Mouse (Mus musculus): ENCODE results near the gene Trmt112. TPM values are rescaled to one million over a fixed set of nuclear protein-coding genes. Genes with fewer than 3 reads are reported as not detected.
A peak's percentile ranks its signal among the peaks of the same experiment; 100 is the strongest.

The Trmt112 gene
- total RNA-seq, 2 experiments from 2014 or later: 27.8 to 30.3 TPM

DNA sequence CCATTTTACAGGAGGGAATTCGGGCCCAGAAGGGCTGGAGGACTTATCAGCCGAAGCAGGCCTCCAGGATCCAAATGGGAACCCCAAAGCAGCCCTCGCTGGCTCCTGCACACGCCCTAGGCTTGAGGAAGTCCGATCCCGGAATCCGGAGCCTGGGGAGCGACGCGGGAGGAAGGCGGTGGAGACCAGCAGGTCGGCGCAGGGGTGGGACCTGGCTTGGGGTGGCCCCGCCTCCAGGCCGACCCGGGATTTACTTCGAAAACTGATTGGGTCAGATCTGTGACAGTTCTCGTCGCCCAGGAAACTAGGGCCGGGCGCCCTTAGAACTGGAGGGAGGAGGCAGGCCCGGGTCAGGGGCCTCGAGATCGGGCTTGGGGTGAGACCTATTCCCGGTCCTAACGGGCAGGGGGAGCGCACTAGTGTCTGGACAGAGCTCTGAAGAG lies 32.8 kb downstream of the Trmt112 start, which contains the start of gene Gpr137:
Gpr137 (minus strand) TSS at position 232 of the 443 bp plus-strand sequence.
- intact Hi-C loops (cut with DNase I): loop anchor here (1.0 kb wide), 1 partner anchor 8 kb away; no protein-coding TSS in a partner anchor
- DNase-seq: peak; percentile 92 to 94

DNA sequence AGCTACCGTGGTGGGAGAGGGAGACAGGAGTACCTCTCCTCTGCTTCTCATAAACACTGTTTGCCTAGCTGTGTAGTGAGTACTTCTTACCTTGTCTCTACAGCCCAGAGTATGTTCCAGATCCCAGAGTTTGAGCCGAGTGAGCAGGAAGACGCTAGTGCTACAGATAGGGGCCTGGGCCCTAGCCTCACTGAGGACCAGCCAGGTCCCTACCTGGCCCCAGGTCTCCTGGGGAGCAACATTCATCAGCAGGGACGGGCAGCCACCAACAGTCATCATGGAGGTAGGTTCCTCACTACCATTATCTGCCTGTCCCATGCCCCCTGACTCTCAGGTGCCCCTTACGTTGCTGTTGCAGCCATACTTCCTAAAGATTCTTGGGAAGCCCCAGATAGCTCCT lies 33.3 kb downstream of the Trmt112 start:
- no peak for DNase-seq
- intact Hi-C loops (cut with DNase I): loop anchor here (1.0 kb wide), 1 partner anchor 8 kb away; no protein-coding TSS in a partner anchor

DNA sequence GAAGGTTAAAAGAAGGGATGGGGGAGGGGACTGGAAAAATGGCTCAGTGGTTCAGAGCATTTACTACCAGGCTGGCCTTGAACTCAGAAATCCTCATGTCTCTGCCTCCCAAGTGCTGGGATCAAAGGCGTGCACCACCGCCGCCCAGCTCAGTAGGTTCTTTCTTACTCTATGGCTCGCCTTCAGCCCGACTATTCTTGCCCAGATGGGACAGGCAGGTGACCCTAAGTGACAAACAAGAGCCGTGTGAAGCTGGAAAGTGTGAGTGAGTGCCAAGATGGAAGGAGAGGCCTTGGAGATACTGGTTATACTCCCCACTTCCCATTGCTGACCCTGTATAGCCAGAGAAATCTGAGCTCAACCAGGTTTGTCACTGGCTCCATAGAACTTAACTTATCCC lies 34.2 kb downstream of the Trmt112 start:
- no peak for DNase-seq
- intact Hi-C loops (cut with DNase I): loop anchor here (2.0 kb wide), 1 partner anchor 699 kb away; no protein-coding TSS in a partner anchor

DNA sequence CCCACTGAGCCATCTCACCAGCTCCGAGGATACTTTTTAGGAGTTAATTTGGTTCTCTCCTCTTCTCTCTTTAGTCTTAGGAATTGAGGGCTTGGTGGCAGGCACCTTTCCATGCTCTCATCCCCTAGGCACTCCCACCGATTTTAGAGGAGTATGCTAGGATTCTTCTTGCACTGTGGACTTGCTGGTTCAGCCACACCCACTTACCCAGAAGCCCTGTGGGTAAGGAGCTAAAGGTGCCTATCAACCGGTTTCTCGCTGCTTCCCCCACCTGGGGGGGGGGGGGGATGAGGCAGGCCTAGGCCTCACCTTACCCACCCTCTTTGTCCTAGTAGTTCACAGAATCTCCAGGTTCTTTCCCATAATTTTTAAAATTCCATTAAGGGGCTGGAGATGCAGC lies 38.2 kb downstream of the Trmt112 start:
- intact Hi-C loops (cut with DNase I): no loop called here
- no peak for DNase-seq

DNA sequence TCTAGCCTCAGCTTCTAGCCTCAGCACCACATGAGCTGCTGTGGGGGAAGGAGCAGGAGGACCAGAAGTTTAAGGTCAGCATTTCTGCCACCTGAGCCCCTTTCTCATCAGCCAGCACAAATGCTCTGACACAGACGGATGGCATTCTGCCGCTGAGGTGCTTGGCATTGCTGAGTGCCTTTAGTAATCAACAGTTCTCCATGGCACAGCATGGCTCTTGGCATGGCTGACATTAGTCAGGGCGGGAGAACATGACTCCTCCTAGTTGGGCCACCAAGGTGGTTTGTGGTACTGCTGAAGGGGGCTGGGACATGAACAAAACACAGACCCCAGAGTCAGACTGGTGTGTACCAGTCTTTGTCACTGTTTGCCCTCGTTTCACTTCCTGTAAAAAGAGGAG lies 38.7 kb downstream of the Trmt112 start:
- intact Hi-C loops (cut with DNase I): no loop called here

DNA sequence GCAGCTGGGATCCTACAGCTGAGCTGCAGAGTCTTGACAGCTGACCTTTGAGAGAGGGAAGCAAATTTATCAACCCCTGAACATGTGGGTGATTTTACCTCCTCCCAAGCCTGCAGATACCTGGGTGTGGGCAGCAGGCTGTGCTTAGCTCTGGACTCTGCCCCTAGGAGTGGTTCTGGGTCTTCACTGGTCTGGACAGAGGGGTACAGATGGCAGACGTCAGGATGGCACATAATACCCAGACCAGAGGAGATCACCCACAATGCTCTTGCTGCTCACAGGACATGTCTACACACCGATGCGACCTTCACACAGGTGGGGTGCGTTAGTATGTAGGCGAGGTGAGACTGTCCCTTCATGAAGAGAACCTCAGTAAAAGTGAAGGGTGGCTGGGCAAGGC lies 40.0 kb downstream of the Trmt112 start:
- DNase-seq: no peak
- intact Hi-C loops (cut with DNase I): no loop called here

More for the DNA sequence above, 38.7 kb downstream of the Trmt112 start:
- DNase-seq: no peak

DNA sequence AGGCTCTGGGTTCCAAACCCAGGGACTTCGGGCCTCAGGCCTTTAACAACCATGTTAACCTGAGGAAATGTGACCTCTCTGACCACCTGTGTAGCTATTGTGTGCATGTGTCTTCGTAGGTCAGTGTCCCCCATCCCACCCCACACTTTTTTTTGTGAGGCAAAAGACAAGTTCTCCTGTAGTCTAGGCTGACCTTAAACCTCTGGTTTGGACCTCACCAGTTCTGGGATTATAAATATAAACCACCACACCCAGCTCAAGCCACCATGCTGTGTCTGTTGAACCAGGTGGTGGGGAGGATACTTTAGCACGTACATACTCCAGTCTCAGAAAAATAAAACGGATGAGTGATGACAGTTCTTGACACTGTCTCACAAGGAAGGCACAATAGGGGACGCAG lies 40.5 kb downstream of the Trmt112 start:
- no peak for DNase-seq
- intact Hi-C loops (cut with DNase I): loop anchor here (1.0 kb wide), 1 partner anchor 8 kb away; the partner anchor contains the start of gene Gpr137

DNA sequence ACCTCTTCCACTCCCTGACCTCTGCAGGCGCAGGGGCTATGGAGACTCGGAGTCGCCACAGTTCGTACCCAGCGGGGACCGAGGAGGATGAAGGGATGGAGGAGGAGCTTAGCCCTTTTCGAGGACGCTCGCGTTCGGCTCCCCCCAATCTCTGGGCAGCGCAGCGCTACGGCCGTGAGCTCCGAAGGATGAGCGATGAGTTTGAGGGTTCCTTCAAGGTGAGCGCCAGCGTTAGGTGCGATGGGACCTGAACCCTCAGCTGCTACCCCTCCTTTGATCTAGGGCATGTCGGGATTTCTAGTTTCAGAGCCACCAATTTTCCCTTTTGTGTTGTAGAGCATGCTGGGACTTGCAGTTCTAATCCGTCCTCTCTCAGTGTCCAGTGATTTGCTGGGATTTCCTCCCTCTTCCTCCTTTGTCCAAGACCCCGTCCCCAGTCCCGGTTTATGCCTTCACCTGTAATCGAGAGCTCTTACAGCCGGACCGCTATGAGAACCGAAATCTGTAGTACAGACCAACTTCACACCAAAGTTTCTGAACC lies 41.2 kb downstream of the Trmt112 start:
- intact Hi-C loops (cut with DNase I): loop anchor here (1.0 kb wide), 1 partner anchor 8 kb away; the partner anchor contains the start of gene Gpr137

DNA sequence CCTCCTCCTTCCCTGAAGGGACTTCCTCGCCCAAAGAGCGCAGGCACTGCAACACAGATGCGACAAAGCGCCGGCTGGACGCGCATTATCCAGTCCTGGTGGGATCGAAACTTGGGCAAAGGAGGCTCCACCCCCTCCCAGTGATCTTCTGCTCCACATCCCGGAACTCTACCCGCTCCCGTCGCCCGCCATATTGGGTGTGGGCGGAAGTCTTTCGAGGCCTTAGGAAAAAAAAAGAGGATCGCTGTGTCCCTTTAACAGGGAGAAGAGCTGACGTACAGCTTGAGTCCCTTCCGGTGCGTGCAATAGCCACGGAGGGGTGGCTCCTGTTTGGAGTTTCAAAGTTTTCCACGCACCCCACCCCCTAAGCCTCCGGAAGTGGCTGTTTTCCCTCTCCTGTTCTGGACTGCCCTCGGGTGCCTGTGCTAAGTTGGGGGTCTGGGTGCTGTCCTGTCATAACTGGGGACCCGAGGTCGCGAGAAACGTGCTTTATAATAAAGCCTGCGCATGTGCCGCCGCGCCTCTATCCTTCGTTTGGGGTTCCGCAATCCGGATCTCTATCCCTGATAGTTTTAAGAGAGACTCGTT lies 42.0 kb downstream of the Trmt112 start:
- intact Hi-C loops (cut with DNase I): no loop called here
- DNase-seq: peak; percentile 94

More for the DNA sequence above, 41.2 kb downstream of the Trmt112 start:
- peak; percentile 52 to 65 for DNase-seq

DNA sequence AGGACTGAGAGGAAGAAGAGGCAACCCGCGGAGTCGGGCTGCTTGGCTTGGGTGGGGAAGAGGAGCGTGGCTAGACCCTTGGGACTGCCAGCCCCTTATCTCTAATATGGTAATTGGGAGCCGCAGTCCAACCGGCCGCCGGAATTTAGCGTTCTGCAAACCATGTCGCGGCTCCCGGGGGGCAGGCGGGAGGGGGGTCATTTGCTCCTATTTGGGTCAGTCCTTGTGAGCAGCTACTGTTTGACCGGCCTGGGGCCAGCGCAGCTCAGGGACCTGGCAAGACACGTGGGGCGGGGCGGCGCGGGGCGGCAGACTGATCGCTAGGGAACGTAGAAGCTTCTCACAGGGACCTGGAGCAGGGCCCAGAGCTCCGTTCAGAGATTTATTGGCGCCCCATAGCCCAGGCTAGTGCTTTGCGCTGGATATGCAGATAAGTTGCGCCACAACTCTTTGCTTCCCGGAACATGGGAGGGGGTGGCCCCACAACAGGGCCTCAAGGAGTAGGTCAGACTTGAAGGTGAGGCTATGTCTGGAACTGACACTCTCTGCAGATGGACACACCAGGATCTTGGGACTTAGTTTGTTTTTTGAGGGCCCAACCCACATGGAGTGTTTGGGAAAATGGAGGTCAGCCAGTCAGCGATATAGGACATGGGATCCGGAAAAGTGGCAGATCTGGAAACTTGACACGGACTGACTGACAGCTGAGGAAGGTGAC lies 42.7 kb downstream of the Trmt112 start:
- intact Hi-C loops (cut with DNase I): no loop called here
- DNase-seq: peak; percentile 84 to 86

DNA sequence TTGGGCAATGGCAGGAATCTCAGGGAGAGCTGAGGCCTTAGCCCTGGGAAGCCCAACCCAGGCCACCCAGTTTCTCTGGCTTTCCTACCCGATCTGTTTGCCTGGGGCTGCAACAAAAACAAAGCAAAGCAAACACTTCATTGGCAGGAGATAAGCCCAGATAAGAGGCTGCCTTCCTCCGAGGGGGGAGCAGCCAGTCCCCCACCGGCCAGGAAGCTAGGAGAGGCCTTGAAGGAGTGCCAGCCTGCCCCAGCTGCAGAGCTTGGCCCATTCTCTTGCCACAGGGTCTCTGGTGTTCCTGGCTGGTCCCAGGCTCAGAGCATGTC lies 43.2 kb downstream of the Trmt112 start:
- intact Hi-C loops (cut with DNase I): loop anchor here (1.0 kb wide), 1 partner anchor 17 kb away; no protein-coding TSS in a partner anchor
- peak; percentile 56 to 60 for DNase-seq

DNA sequence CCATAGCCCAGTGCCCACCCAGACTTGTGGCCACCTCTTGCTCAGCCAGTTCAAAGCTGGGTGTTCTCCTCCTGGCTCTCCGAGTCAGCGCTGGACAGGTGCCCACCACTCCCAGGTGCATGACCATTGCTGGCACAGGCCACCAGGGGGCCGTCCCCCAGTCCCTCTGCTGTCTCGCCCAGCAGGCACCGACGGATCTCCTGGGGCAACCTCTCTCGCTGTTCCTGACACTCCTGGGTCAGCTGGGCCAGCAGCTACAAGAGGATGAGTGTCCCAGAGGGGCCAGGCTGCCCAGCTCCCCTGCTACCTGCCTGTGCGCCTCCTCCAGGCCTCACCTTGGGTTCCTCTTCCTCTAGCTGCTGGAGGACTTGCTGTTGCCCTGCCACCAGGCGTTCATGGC lies 44.5 kb downstream of the Trmt112 start:
- no peak for DNase-seq
- intact Hi-C loops (cut with DNase I): no loop called here

DNA sequence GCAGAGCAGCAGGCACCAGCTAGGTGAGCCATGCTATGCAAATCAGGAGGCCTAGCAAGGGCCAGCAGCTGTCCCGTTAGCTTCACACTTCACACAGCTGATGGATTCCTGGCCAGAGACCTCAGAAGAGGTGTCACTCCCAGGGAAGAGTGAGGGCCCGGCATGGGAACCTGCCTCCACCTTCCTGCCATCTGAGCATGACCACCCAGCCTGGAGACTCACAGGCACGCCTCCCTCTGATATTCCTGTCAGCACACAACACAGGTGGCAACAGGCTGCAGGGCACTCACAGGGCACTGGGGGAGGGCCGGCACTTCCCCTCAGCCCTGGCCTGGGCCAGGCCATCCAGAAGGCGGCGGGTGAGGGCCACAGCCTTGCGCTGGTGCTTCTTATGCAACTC lies 45.9 kb downstream of the Trmt112 start:
- DNase-seq: no peak
- intact Hi-C loops (cut with DNase I): no loop called here

DNA sequence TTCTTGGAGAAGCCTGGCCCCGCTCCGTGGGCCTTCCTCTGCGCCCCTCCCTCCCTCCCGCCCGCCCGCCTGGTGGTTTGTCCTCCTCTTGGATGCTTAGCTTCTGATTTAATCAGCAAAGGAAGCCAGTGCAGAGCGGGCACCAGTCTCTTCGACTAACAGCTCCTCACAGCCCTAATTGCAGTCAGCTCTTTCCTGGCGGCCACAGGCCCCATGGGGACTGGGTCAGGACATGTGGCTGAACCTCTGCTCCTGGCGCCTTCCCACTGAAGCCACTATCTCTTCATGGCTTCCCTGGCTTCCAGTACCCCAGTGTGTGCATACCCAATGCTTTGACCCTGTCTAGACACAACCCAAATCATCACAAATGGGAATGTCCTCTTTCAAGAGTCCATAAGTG lies 47.0 kb downstream of the Trmt112 start:
- intact Hi-C loops (cut with DNase I): no loop called here
- no peak for DNase-seq

Small RNA genes lying within 50 kb of the gene (microRNA-seq; reads per million reads assigned to microRNA genes)
- gene Mir6990 (ENCODE audit: borderline number of aligned reads in 2 of 2): 5.4 to 7.9 reads per million in 2 experiments

Other genes with a start within 250 kb of the Trmt112 start
- gene Rps6ka4, start 69.1 kb upstream of the Trmt112 start, total RNA-seq (2021): 10 to 100 TPM; 17.4 to 19.4 TPM
- gene Ccdc88b, start 51.5 kb upstream of the Trmt112 start, total RNA-seq (2021): under 1 TPM; 0.69 to 0.92 TPM
- gene Prdx5, start 408 bp downstream of the Trmt112 start, total RNA-seq (2021): 100 to 1,000 TPM; 693 to 776 TPM
- gene Esrra, start 12.1 kb downstream of the Trmt112 start, total RNA-seq (2021): 100 to 1,000 TPM; 146 to 154 TPM
- gene Catsperz, start 15.7 kb downstream of the Trmt112 start, total RNA-seq (2021): not detected
- gene Kcnk4, start 24.8 kb downstream of the Trmt112 start, total RNA-seq (2021): not detected
- 10 to 100 TPM; 22.0 to 24.7 TPM for gene Bad, start 32.2 kb downstream of the Trmt112 start, total RNA-seq (2021)
- 10 to 100 TPM; 37.3 to 39.1 TPM for gene Gpr137, start 32.8 kb downstream of the Trmt112 start, total RNA-seq (2021)
- 10 to 100 TPM; 77.3 to 95.8 TPM for gene Ppp1r14b, start 65.3 kb downstream of the Trmt112 start, total RNA-seq (2021)
- 10 to 100 TPM; 17.0 to 18.5 TPM for gene Plcb3, start 66.8 kb downstream of the Trmt112 start, total RNA-seq (2021)
- gene Fkbp2, start 70.8 kb downstream of the Trmt112 start, total RNA-seq (2021): 10 to 100 TPM; 18.8 to 20.5 TPM
- gene Vegfb, start 78.0 kb downstream of the Trmt112 start, total RNA-seq (2021): 100 to 1,000 TPM; 438 to 444 TPM
- 10 to 100 TPM; 51.0 to 57.1 TPM for gene Dnajc4, start 82.9 kb downstream of the Trmt112 start, total RNA-seq (2021)
- gene Nudt22, start 86.4 kb downstream of the Trmt112 start, total RNA-seq (2021): 10 to 100 TPM; 27.0 to 28.9 TPM
- gene Trpt1, start 86.4 kb downstream of the Trmt112 start, total RNA-seq (2021): 10 to 100 TPM; 23.0 to 25.5 TPM
- gene Fermt3, start 109.8 kb downstream of the Trmt112 start, total RNA-seq (2021): 1 to 10 TPM; 4.2 to 5.9 TPM
- 100 to 1,000 TPM in 1 of 2 experiments, 10 to 100 TPM in 1; 98.7 to 126 TPM for gene Stip1, start 130.3 kb downstream of the Trmt112 start, total RNA-seq (2021)
- gene Macrod1, start 147.1 kb downstream of the Trmt112 start, total RNA-seq (2021): 100 to 1,000 TPM; 272 to 280 TPM
- under 1 TPM; 0.84 to 1.00 TPM for gene Flrt1, start 196.0 kb downstream of the Trmt112 start, total RNA-seq (2021)